Mouse (Mus musculus): Measurements from ENCODE around the gene Chka.
A peak's percentile ranks its signal among the peaks of the same experiment; 100 is the strongest.

Gene Chka

GRCm38 (mm10) chr19:3916727-3917126, 65.2 kb downstream of the Chka start:
- DNase-seq (ENCODE audit: low spot score in 2 of 2): no peak

- no peak for DNase-seq (ENCODE audit: low spot score in 2 of 2)
These were observed 68.4 kb downstream of the Chka start for GRCm38 (mm10) chr19:3919928-3920327.

- no peak for DNase-seq (ENCODE audit: low spot score in 2 of 2)
These were observed 71.2 kb downstream of the Chka start for GRCm38 (mm10) chr19:3922661-3923371.

- no peak for DNase-seq (ENCODE audit: low spot score in 2 of 2)
These were observed 72.0 kb downstream of the Chka start for GRCm38 (mm10) chr19:3923586-3923985.

- DNase-seq (ENCODE audit: low spot score in 2 of 2): no peak
These were observed 72.6 kb downstream of the Chka start for GRCm38 (mm10) chr19:3924190-3924589.

- DNase-seq (ENCODE audit: low spot score in 2 of 2): no peak
These were observed 73.3 kb downstream of the Chka start for GRCm38 (mm10) chr19:3924868-3925267.

- DNase-seq (ENCODE audit: low spot score in 2 of 2): no peak
These were observed 74.3 kb downstream of the Chka start for GRCm38 (mm10) chr19:3925859-3926258.

GRCm38 (mm10) chr19:3926279-3926678, 74.7 kb downstream of the Chka start:
- DNase-seq (ENCODE audit: low spot score in 2 of 2): no peak

GRCm38 (mm10) chr19:3926685-3927084, 75.1 kb downstream of the Chka start:
- DNase-seq (ENCODE audit: low spot score in 2 of 2): no peak

GRCm38 (mm10) chr19:3927989-3928388, 76.4 kb downstream of the Chka start:
- no peak for DNase-seq (ENCODE audit: low spot score in 2 of 2)

GRCm38 (mm10) chr19:3928779-3929178, 77.2 kb downstream of the Chka start:
- no peak for DNase-seq (ENCODE audit: low spot score in 2 of 2)

- DNase-seq (ENCODE audit: low spot score in 2 of 2): peak; percentile 70 to 74
These were observed 77.8 kb downstream of the Chka start, which contains the start of gene Aldh3b1 for GRCm38 (mm10) chr19:3929211-3929941. TSS of gene Aldh3b1 (minus strand) at chr19:3929808.

- DNase-seq (ENCODE audit: low spot score in 2 of 2): no peak
These were observed 78.9 kb downstream of the Chka start for GRCm38 (mm10) chr19:3930262-3931057.

GRCm38 (mm10) chr19:3931716-3932115, 80.1 kb downstream of the Chka start:
- DNase-seq (ENCODE audit: low spot score in 2 of 2): no peak

GRCm38 (mm10) chr19:3935032-3935895, 83.7 kb downstream of the Chka start, which contains the start of gene Unc93b1:
TSS of gene Unc93b1 (plus strand) at chr19:3935186.
- DNase-seq (ENCODE audit: low spot score in 2 of 2): peak in 1 of 2 experiments; percentile 59

- no peak for DNase-seq (ENCODE audit: low spot score in 2 of 2)
These were observed 84.6 kb downstream of the Chka start for GRCm38 (mm10) chr19:3935896-3936850.

- DNase-seq (ENCODE audit: low spot score in 2 of 2): no peak
These were observed 90.7 kb downstream of the Chka start for GRCm38 (mm10) chr19:3942315-3942714.

- no peak for DNase-seq (ENCODE audit: low spot score in 2 of 2)
These were observed 91.6 kb downstream of the Chka start for GRCm38 (mm10) chr19:3942986-3943735.

Data from frontal cortex, postnatal 10 days (tissue).